In genomic region chr14:25479841-25480252, GRCm38 (mm10) we compare ENCODE assay signal across 7 mouse cellular contexts. TPM values are rescaled to one million over a fixed set of nuclear protein-coding genes. Genes with fewer than 3 reads are reported as not detected.
DNase-seq lines count a peak whose midpoint lies in the region; ATAC-seq and TF ChIP-seq lines count a peak whose summit lies in the region.

No protein-coding gene starts in this region.

- no peak for TF ChIP-seq POLR2A in spleen, adult 2 months (IDR thresholded peaks at IDR 0.05; ENCODE audit: low read depth, low read length)

- H3K9me3 ChIP-seq in heart, embryonic 11.5 days (replicated peaks; ENCODE audit: control insufficient read depth, low read length), result no peaks in the 10 kb centered on the region
- H3K9me3 ChIP-seq in liver, embryonic 13.5 days (replicated peaks), result no peaks in the 10 kb centered on the region
- H3K9me3 ChIP-seq in stomach, embryonic 16.5 days (replicated peaks; ENCODE audit: control insufficient read depth, low read length), result no peaks in the 10 kb centered on the region

- H3K9ac ChIP-seq in heart, embryonic 11.5 days (ENCODE audit: low read depth, low read length), result peak overlapping the region; percentile 52; the same call in 1 of the 2 replicates
- peak overlapping the region; percentile 77 for H3K9ac ChIP-seq in liver, embryonic 13.5 days
- H3K9ac ChIP-seq in stomach, embryonic 16.5 days (ENCODE audit: low read length), result peak overlapping the region; percentile 32; the same call in 1 of the 2 replicates

- 0 out of 2 replicates have a peak overlapping the region, but pooled peaks have one; percentile 35 for H3K27ac ChIP-seq in spleen, adult 2 months (ENCODE audit: insufficient read depth, low read length)
- peak overlapping the region; percentile 86 for H3K27ac ChIP-seq in heart, embryonic 11.5 days (ENCODE audit: low read depth, low read length)
- H3K27ac ChIP-seq in liver, embryonic 13.5 days, result peak overlapping the region; percentile 94
- peak overlapping the region; percentile 86 for H3K27ac ChIP-seq in stomach, embryonic 16.5 days (ENCODE audit: low read length)

- H3K36me3 ChIP-seq in spleen, adult 2 months (ENCODE audit: control insufficient read depth, insufficient read depth, low read length), result no peaks in the 10 kb centered on the region
- no peaks in the 10 kb centered on the region for H3K36me3 ChIP-seq in heart, embryonic 11.5 days (ENCODE audit: control insufficient read depth, insufficient read depth, low read length)
- H3K36me3 ChIP-seq in liver, embryonic 13.5 days, result no peaks in the 10 kb centered on the region
- no peaks in the 10 kb centered on the region for H3K36me3 ChIP-seq in stomach, embryonic 16.5 days (ENCODE audit: control insufficient read depth, insufficient read depth, low read length)

- no peak for TF ChIP-seq CTCF in spleen, adult 2 months (IDR thresholded peaks at IDR 0.05; ENCODE audit: extremely low read depth, insufficient read depth, insufficient read length, insufficient replicate concordance)

- H3K4me3 ChIP-seq in spleen, adult 2 months (ENCODE audit: extremely low read depth, insufficient read depth, insufficient read length), result no peak overlapping the region
- no peak overlapping the region for H3K4me3 ChIP-seq in heart, embryonic 11.5 days (ENCODE audit: low read depth, low read length)
- H3K4me3 ChIP-seq in liver, embryonic 13.5 days (replicated peaks), result 0 out of 2 replicates have a peak overlapping the region, but pooled peaks have one; percentile 57
- H3K4me3 ChIP-seq in stomach, embryonic 16.5 days (replicated peaks; ENCODE audit: low read length), result no peak overlapping the region

- H3K4me1 ChIP-seq in spleen, adult 2 months (ENCODE audit: control insufficient read depth, insufficient read depth, insufficient read length), result peaks cover 75% of the 10 kb centered on the region
- H3K4me1 ChIP-seq in heart, embryonic 11.5 days (ENCODE audit: control insufficient read depth, insufficient read depth, low read length), result peaks cover 91% of the 10 kb centered on the region
- peaks cover 99% of the 10 kb centered on the region for H3K4me1 ChIP-seq in liver, embryonic 13.5 days (replicated peaks)
- H3K4me1 ChIP-seq in stomach, embryonic 16.5 days (ENCODE audit: control insufficient read depth, insufficient read depth, low read length), result peaks cover 89% of the 10 kb centered on the region

- no peaks in the 10 kb centered on the region for H3K27me3 ChIP-seq in spleen, adult 2 months (ENCODE audit: control insufficient read depth, insufficient read depth, low read length)
- H3K27me3 ChIP-seq in heart, embryonic 11.5 days (ENCODE audit: control insufficient read depth, insufficient read depth, low read length), result no peaks in the 10 kb centered on the region
- no peaks in the 10 kb centered on the region for H3K27me3 ChIP-seq in liver, embryonic 13.5 days
- H3K27me3 ChIP-seq in stomach, embryonic 16.5 days (ENCODE audit: control insufficient read depth, insufficient read depth, low read length), result no peaks in the 10 kb centered on the region

- peak overlapping the region; percentile 27; the same call in 1 of the 2 replicates for H3K4me2 ChIP-seq in heart, embryonic 11.5 days
- peak overlapping the region; percentile 80 for H3K4me2 ChIP-seq in liver, embryonic 13.5 days
- H3K4me2 ChIP-seq in stomach, embryonic 16.5 days (ENCODE audit: low read depth, low read length), result no peak overlapping the region

- 0 out of 2 replicates have a peak, but pooled peaks have one; percentile 43 for ATAC-seq in heart, embryonic 11.5 days (replicated peaks; ENCODE audit: insufficient number of reproducible peaks, low FRiP score, low TSS enrichment)
- ATAC-seq in liver, embryonic 13.5 days (ENCODE audit: low read depth), result peak; percentile 88
- 0 out of 2 replicates have a peak, but pooled peaks have one; percentile 30 for ATAC-seq in stomach, embryonic 16.5 days (ENCODE audit: insufficient read depth, low FRiP score)

- WGBS in spleen, adult 2 months, result 56% methylated on average over 3 of the region's 3 CpGs
- WGBS in heart, embryonic 11.5 days (ENCODE audit: insufficient replicate concordance), result 56% methylated on average over 3 of the region's 3 CpGs
- WGBS in liver, embryonic 13.5 days (ENCODE audit: insufficient replicate concordance), result 7% methylated on average over 3 of the region's 3 CpGs
- 57% methylated on average over 3 of the region's 3 CpGs for WGBS in stomach, embryonic 16.5 days

- no peak for DNase-seq in spleen, adult 2 months (ENCODE audit: low read depth in 1 of 2, low spot score in 2 of 2)
- no peak for DNase-seq in spleen, postnatal 10 days (ENCODE audit: low spot score in 2 of 2)
- peak; percentile 62 for DNase-seq in liver, embryonic 13.5 days
- no peak for DNase-seq in embryo, embryonic 10 days (ENCODE audit: low spot score)
- DNase-seq in spleen, postnatal 14 days (ENCODE audit: low spot score in 2 of 2), result no peak

RNA-seq across cellular contexts. Expression of gene Zmiz1, which starts 20.9 kb away (rescaled TPM):
- 48.1 and 48.5 TPM in 2 replicates for polyA plus RNA-seq in spleen, adult 2 months (2012; rRNA removed)
- polyA plus RNA-seq in heart, embryonic 11.5 days (2014; fragmentation: Nextera tagmentation; extraction: Ambion mirVana), result 34.9 and 36.2 TPM in 2 replicates
- polyA plus RNA-seq in liver, embryonic 13.5 days (2015; fragmentation: Nextera tagmentation; extraction: Ambion mirVana), result 4.5 TPM in 2 replicates
- polyA plus RNA-seq in stomach, embryonic 16.5 days (2015; fragmentation: Nextera tagmentation; extraction: Ambion mirVana), result 24.0 and 26.3 TPM in 2 replicates

Comparison
In these comparisons a context has a peak if more than half of its experiments do, and no peak if none do; other contexts are left out.
1. H3K27ac ChIP-seq: peak in every context shown above with its lines; median percentile 94 in liver, embryonic 13.5 days; 86 in heart, embryonic 11.5 days; 86 in stomach, embryonic 16.5 days; 35 in spleen, adult 2 months.
2. ATAC-seq: peak in every context shown above with its lines; median percentile 88 in liver, embryonic 13.5 days; 43 in heart, embryonic 11.5 days; 30 in stomach, embryonic 16.5 days.